Mouse (Mus musculus) cortical plate, adult 2 months (tissue): ENCODE results near the gene Plk2.

ENCODE experiments used
- CTCF ChIP-seq: fragments of 200-500 bp; IDR thresholded peaks from 2 replicates; pipeline ENCODE4 v1.5.1; 2011; ENCODE audit warnings: mild to moderate bottlenecking, control low read depth, low read length; ENCODE audit not compliant: insufficient read depth; ENCODE audit errors: extremely low read depth
- POLR2A ChIP-seq: fragments of 200-500 bp; IDR thresholded peaks from 2 replicates; pipeline ENCODE4 v1.6.1; 2011; ENCODE audit warnings: mild to moderate bottlenecking, low read length, control low read depth; ENCODE audit not compliant: insufficient read depth; ENCODE audit errors: extremely low read depth

GRCm38 (mm10) chr13:110369673-110370072, 25.2 kb upstream of the Plk2 start:
- TF ChIP-seq CTCF: no peak
- no peak for TF ChIP-seq POLR2A
